Mouse (Mus musculus) hindbrain, embryonic 11.5 days (tissue): ENCODE measurements around the gene Dusp16. TPM values are rescaled to one million over a fixed set of nuclear protein-coding genes. Genes with fewer than 3 reads are reported as not detected.

Experiments used
- ATAC-seq: fragments of 200-750 bp; cut with Nextera tagmentation; 2 replicates; pipeline ENCODE4 v1.8.0; 2017; ENCODE audit warnings: mild to moderate bottlenecking, moderate TSS enrichment, moderate library complexity; ENCODE audit not compliant: low FRiP score
- DNase-seq: peaks from one replicate; pipeline ENCODE4 v3.0.0-alpha.2; 2015; ENCODE audit warnings: low spot score
- H3K27ac ChIP-seq: fragments of 300-500 bp; sonication (generic); 2 replicates; pipeline ENCODE4 v1.5.1; 2014; ENCODE audit warnings: mild to moderate bottlenecking, low read depth, low read length
- H3K27me3 ChIP-seq: fragments of 300-500 bp; sonication (generic); 2 replicates; pipeline ENCODE4 v1.6.1; 2014; ENCODE audit warnings: mild to moderate bottlenecking, low read length, moderate library complexity, mixed read lengths; ENCODE audit not compliant: control insufficient read depth, insufficient read depth
- H3K36me3 ChIP-seq: fragments of 300-500 bp; sonication (generic); 2 replicates; pipeline ENCODE4 v1.6.1; 2014; ENCODE audit warnings: mild to moderate bottlenecking, low read length, moderate library complexity, mixed read lengths; ENCODE audit not compliant: control insufficient read depth, insufficient read depth
- H3K4me1 ChIP-seq: fragments of 300-500 bp; sonication (generic); replicated peaks from 2 replicates; pipeline ENCODE4 v1.6.1; 2014; ENCODE audit warnings: low read length, mixed read lengths; ENCODE audit not compliant: control insufficient read depth, insufficient read depth
- H3K4me2 ChIP-seq: fragments of 300-500 bp; sonication (generic); replicated peaks from 2 replicates; pipeline ENCODE4 v1.6.1; 2014; ENCODE audit warnings: mild to moderate bottlenecking, low read depth, low read length
- H3K4me3 ChIP-seq: fragments of 300-500 bp; sonication (generic); 2 replicates; pipeline ENCODE4 v1.5.1; 2014; ENCODE audit warnings: low read depth, low read length
- H3K9ac ChIP-seq: fragments of 300-500 bp; sonication (generic); 2 replicates; pipeline ENCODE4 v1.6.1; 2014; ENCODE audit warnings: low read depth, low read length
- H3K9me3 ChIP-seq: fragments of 300-500 bp; sonication (generic); 2 replicates; pipeline ENCODE4 v1.6.1; 2016; ENCODE audit warnings: low read length; ENCODE audit not compliant: control insufficient read depth
- WGBS: fragments of 180-500 bp; shearing (Covaris S2); extraction: QIAGEN DNeasy Blood & Tissue Kit; methylation state at CpG from one replicate; pipeline ENCODE4 v1.1.7; 2014; 5-methylcytosine and 5-hydroxymethylcytosine counted together
- polyA plus RNA-seq: library from polyadenylated mRNA; unstranded; fragments of >200 nt; fragmentation: Nextera tagmentation; extraction: Ambion mirVana; gene quantifications from 2 replicates; pipeline ENCODE4 v1.2.1, GENCODE M21; 2014

Dusp16 gene
- polyA plus RNA-seq, 1 experiment from 2014 or later = 13.0 TPM

- no peaks in the 10 kb centered on the region for H3K4me1 ChIP-seq
- WGBS = 87% methylated on average over 10 of the region's 10 CpGs
These were observed 3.9 kb upstream of the Dusp16 start for GRCm38 (mm10) chr6:134796297-134796696.

GRCm38 (mm10) chr6:134793911-134794520 is 1.6 kb upstream of the Dusp16 start:
- DNase-seq (peak; percentile 88), ATAC-seq (no peak)
- WGBS = 14% methylated on average over 21 of the region's 21 CpGs

More at GRCm38 (mm10) chr6:134796297-134796696, 3.9 kb upstream of the Dusp16 start:
- Histone ChIP-seq H3K9ac (no peak overlapping the region), H3K27ac (no peak overlapping the region), H3K27me3 (0 out of 2 replicates have a peak, but pooled peaks cover 2% of the 10 kb centered on the region), H3K4me3 (no peak overlapping the region), H3K4me2 (no peak overlapping the region), H3K36me3 (no peaks in the 10 kb centered on the region), H3K9me3 (no peaks in the 10 kb centered on the region)
- DNase-seq (no peak), ATAC-seq (no peak)

GRCm38 (mm10) chr6:134793046-134793806 is 801 bp upstream of the Dusp16 start:
- no peak overlapping the region for H3K27ac ChIP-seq
- H3K9ac ChIP-seq = peak overlapping the region; percentile 89; the same call in 1 of the 2 replicates
- WGBS = 35% methylated on average over 21 of the region's 21 CpGs
- no peaks in the 10 kb centered on the region; the same call in 1 of the 2 replicates for H3K4me1 ChIP-seq
- H3K4me2 ChIP-seq = peak overlapping the region; percentile 62
- H3K4me3 ChIP-seq = peak overlapping the region; percentile 72
- ATAC-seq (peak; percentile 5; the same call in 1 of the 2 replicates), DNase-seq (peak; percentile 19)
- no peaks in the 10 kb centered on the region for H3K9me3 ChIP-seq
- 0 out of 2 replicates have a peak, but pooled peaks cover 2% of the 10 kb centered on the region for H3K27me3 ChIP-seq
- H3K36me3 ChIP-seq = no peaks in the 10 kb centered on the region

More at GRCm38 (mm10) chr6:134793911-134794520, 1.6 kb upstream of the Dusp16 start:
- no peak overlapping the region for H3K27ac ChIP-seq
- H3K36me3 ChIP-seq = no peaks in the 10 kb centered on the region
- H3K4me2 ChIP-seq = peak overlapping the region; percentile 28
- H3K9ac ChIP-seq = no peak overlapping the region
- no peaks in the 10 kb centered on the region; the same call in 1 of the 2 replicates for H3K4me1 ChIP-seq
- no peaks in the 10 kb centered on the region for H3K9me3 ChIP-seq
- H3K27me3 ChIP-seq = 0 out of 2 replicates have a peak, but pooled peaks cover 2% of the 10 kb centered on the region
- H3K4me3 ChIP-seq = no peak overlapping the region

- Histone ChIP-seq H3K4me2 (peak overlapping the region; percentile 62), H3K27ac (peak overlapping the region; percentile 80; the same call in 1 of the 2 replicates), H3K9me3 (no peaks in the 10 kb centered on the region), H3K9ac (peak overlapping the region; percentile 89), H3K27me3 (0 out of 2 replicates have a peak, but pooled peaks cover 2% of the 10 kb centered on the region), H3K36me3 (no peaks in the 10 kb centered on the region), H3K4me3 (peak overlapping the region; percentile 72), H3K4me1 (no peaks in the 10 kb centered on the region; the same call in 1 of the 2 replicates)
- DNase-seq = peak; percentile 53
- ATAC-seq = no peak
- WGBS = under 1% methylated on average over 43 of the region's 46 CpGs
These were observed 940 bp downstream of the Dusp16 start for GRCm38 (mm10) chr6:134791251-134792118.

GRCm38 (mm10) chr6:134789100-134789499 is 3.3 kb downstream of the Dusp16 start:
- H3K4me2 ChIP-seq = no peak overlapping the region
- 0 out of 2 replicates have a peak, but pooled peaks cover 2% of the 10 kb centered on the region for H3K27me3 ChIP-seq
- WGBS = 80% methylated on average over 6 of the region's 6 CpGs
- ATAC-seq (no peak), DNase-seq (no peak)
- no peak overlapping the region for H3K27ac ChIP-seq
- H3K36me3 ChIP-seq = no peaks in the 10 kb centered on the region
- H3K9ac ChIP-seq = no peak overlapping the region
- H3K9me3 ChIP-seq = no peaks in the 10 kb centered on the region
- no peaks in the 10 kb centered on the region; the same call in 1 of the 2 replicates for H3K4me1 ChIP-seq
- H3K4me3 ChIP-seq = no peak overlapping the region

GRCm38 (mm10) chr6:134786426-134786825 is 6.0 kb downstream of the Dusp16 start:
- WGBS = 72% methylated on average over 3 of the region's 3 CpGs
- H3K36me3 ChIP-seq = no peaks in the 10 kb centered on the region
- H3K4me1 ChIP-seq = no peaks in the 10 kb centered on the region; the same call in 1 of the 2 replicates
- no peaks in the 10 kb centered on the region for H3K27me3 ChIP-seq
- no peak overlapping the region for H3K9ac ChIP-seq
- no peak overlapping the region for H3K27ac ChIP-seq
- no peaks in the 10 kb centered on the region for H3K9me3 ChIP-seq
- no peak for DNase-seq
- H3K4me2 ChIP-seq = no peak overlapping the region
- no peak for ATAC-seq
- no peak overlapping the region for H3K4me3 ChIP-seq

- no peak for DNase-seq
- no peak for ATAC-seq
- 89% methylated on average over 7 of the region's 7 CpGs for WGBS
- H3K36me3 ChIP-seq = no peaks in the 10 kb centered on the region
- no peak overlapping the region for H3K4me2 ChIP-seq
- H3K27ac ChIP-seq = no peak overlapping the region
- no peak overlapping the region for H3K4me3 ChIP-seq
- no peak overlapping the region for H3K9ac ChIP-seq
- H3K4me1 ChIP-seq = no peaks in the 10 kb centered on the region
- H3K27me3 ChIP-seq = no peaks in the 10 kb centered on the region
- H3K9me3 ChIP-seq = no peaks in the 10 kb centered on the region
These were observed 9.5 kb downstream of the Dusp16 start for GRCm38 (mm10) chr6:134782900-134783299.

GRCm38 (mm10) chr6:134781494-134781913 is 10.9 kb downstream of the Dusp16 start:
- H3K9me3 ChIP-seq = no peaks in the 10 kb centered on the region
- WGBS = 77% methylated on average over 7 of the region's 7 CpGs
- H3K4me1 ChIP-seq = no peaks in the 10 kb centered on the region
- ATAC-seq (no peak), DNase-seq (no peak)
- no peak overlapping the region for H3K4me2 ChIP-seq
- no peaks in the 10 kb centered on the region for H3K27me3 ChIP-seq
- no peak overlapping the region for H3K27ac ChIP-seq
- no peaks in the 10 kb centered on the region for H3K36me3 ChIP-seq
- no peak overlapping the region for H3K9ac ChIP-seq
- H3K4me3 ChIP-seq = no peak overlapping the region
